Mouse (Mus musculus) thymus, adult 18-20 months (tissue): ENCODE results near the gene Pabpc6.

Experiments used
- DNase-seq, 2 experiments: peaks; one replicate each; pipeline ENCODE4 v3.0.0; 2022; ENCODE audit warnings: mixed read lengths in 2 of 2

The Pabpc6 gene

GRCm38 (mm10) chr17:9669283-9669905 lies at the start of gene Pabpc6:
Pabpc6 (minus strand) TSS chr17:9669717.
- DNase-seq, result no peak

GRCm38 (mm10) chr17:9710910-9711309 lies 41.4 kb upstream of the Pabpc6 start:
- DNase-seq, result no peak

GRCm38 (mm10) chr17:9708888-9709287 lies 39.4 kb upstream of the Pabpc6 start:
- no peak for DNase-seq

- DNase-seq, result no peak
Observed at GRCm38 (mm10) chr17:9707356-9707755, 37.8 kb upstream of the Pabpc6 start.

GRCm38 (mm10) chr17:9697763-9698162 lies 28.2 kb upstream of the Pabpc6 start:
- no peak for DNase-seq

- no peak for DNase-seq
Observed at GRCm38 (mm10) chr17:9691251-9691650, 21.7 kb upstream of the Pabpc6 start.

- no peak for DNase-seq
Observed at GRCm38 (mm10) chr17:9683539-9684155, 14.1 kb upstream of the Pabpc6 start.

GRCm38 (mm10) chr17:9680741-9681140 lies 11.2 kb upstream of the Pabpc6 start:
- no peak for DNase-seq

- DNase-seq, result no peak
Observed at GRCm38 (mm10) chr17:9675175-9675789, 5.8 kb upstream of the Pabpc6 start.

GRCm38 (mm10) chr17:9667955-9668354 lies 1.6 kb downstream of the Pabpc6 start:
- no peak for DNase-seq

GRCm38 (mm10) chr17:9658651-9659050 lies 10.9 kb downstream of the Pabpc6 start:
- DNase-seq, result no peak

- no peak for DNase-seq
Observed at GRCm38 (mm10) chr17:9654155-9654554, 15.4 kb downstream of the Pabpc6 start.

GRCm38 (mm10) chr17:9647644-9648043 lies 21.9 kb downstream of the Pabpc6 start:
- no peak for DNase-seq

- no peak for DNase-seq
Observed at GRCm38 (mm10) chr17:9643657-9644180, 25.8 kb downstream of the Pabpc6 start.

- DNase-seq, result no peak
Observed at GRCm38 (mm10) chr17:9637011-9637410, 32.5 kb downstream of the Pabpc6 start.

- DNase-seq, result no peak
Observed at GRCm38 (mm10) chr17:9632579-9633252, 36.8 kb downstream of the Pabpc6 start.

GRCm38 (mm10) chr17:9632140-9632539 lies 37.4 kb downstream of the Pabpc6 start:
- DNase-seq, result no peak

- DNase-seq, result no peak
Observed at GRCm38 (mm10) chr17:9631081-9631480, 38.4 kb downstream of the Pabpc6 start.

- DNase-seq, result no peak
Observed at GRCm38 (mm10) chr17:9627011-9627410, 42.5 kb downstream of the Pabpc6 start.
